Mouse (Mus musculus): Measurements from ENCODE around the gene Gramd1b.

The Gramd1b gene

GRCm38 (mm10) chr9:40361970-40362369 is 169.2 kb downstream of the Gramd1b start:
- no peak for DNase-seq (ENCODE audit: low spot score)

- DNase-seq (ENCODE audit: low spot score): no peak
Measured at GRCm38 (mm10) chr9:40358408-40358896, 172.7 kb downstream of the Gramd1b start.

GRCm38 (mm10) chr9:40356768-40357446 is 174.3 kb downstream of the Gramd1b start:
- DNase-seq (ENCODE audit: low spot score): no peak

- DNase-seq (ENCODE audit: low spot score): no peak
Measured at GRCm38 (mm10) chr9:40356368-40356767, 174.8 kb downstream of the Gramd1b start.

GRCm38 (mm10) chr9:40355406-40355805 is 175.8 kb downstream of the Gramd1b start:
- DNase-seq (ENCODE audit: low spot score): no peak

GRCm38 (mm10) chr9:40353596-40353995 is 177.6 kb downstream of the Gramd1b start:
- DNase-seq (ENCODE audit: low spot score): no peak

- no peak for DNase-seq (ENCODE audit: low spot score)
Measured at GRCm38 (mm10) chr9:40350640-40351039, 180.5 kb downstream of the Gramd1b start.

GRCm38 (mm10) chr9:40350052-40350451 is 181.1 kb downstream of the Gramd1b start:
- DNase-seq (ENCODE audit: low spot score): no peak

- no peak for DNase-seq (ENCODE audit: low spot score)
Measured at GRCm38 (mm10) chr9:40349554-40349953, 181.6 kb downstream of the Gramd1b start.

GRCm38 (mm10) chr9:40348714-40349233 is 182.4 kb downstream of the Gramd1b start:
- no peak for DNase-seq (ENCODE audit: low spot score)

GRCm38 (mm10) chr9:40346232-40346984 is 184.8 kb downstream of the Gramd1b start:
- no peak for DNase-seq (ENCODE audit: low spot score)

- no peak for DNase-seq (ENCODE audit: low spot score)
Measured at GRCm38 (mm10) chr9:40345493-40346231, 185.5 kb downstream of the Gramd1b start.

GRCm38 (mm10) chr9:40344801-40345492 is 186.2 kb downstream of the Gramd1b start:
- no peak for DNase-seq (ENCODE audit: low spot score)

GRCm38 (mm10) chr9:40343828-40344227 is 187.4 kb downstream of the Gramd1b start:
- no peak for DNase-seq (ENCODE audit: low spot score)

GRCm38 (mm10) chr9:40343053-40343652 is 188.0 kb downstream of the Gramd1b start:
- no peak for DNase-seq (ENCODE audit: low spot score)

- no peak for DNase-seq (ENCODE audit: low spot score)
Measured at GRCm38 (mm10) chr9:40342101-40342500, 189.1 kb downstream of the Gramd1b start.

GRCm38 (mm10) chr9:40339578-40339977 is 191.6 kb downstream of the Gramd1b start:
- DNase-seq (ENCODE audit: low spot score): no peak

- no peak for DNase-seq (ENCODE audit: low spot score)
Measured at GRCm38 (mm10) chr9:40337131-40337820, 193.9 kb downstream of the Gramd1b start.

- DNase-seq (ENCODE audit: low spot score): no peak
Measured at GRCm38 (mm10) chr9:40336701-40337100, 194.5 kb downstream of the Gramd1b start.

- DNase-seq (ENCODE audit: low spot score): no peak
Measured at GRCm38 (mm10) chr9:40334617-40335016, 196.6 kb downstream of the Gramd1b start.

Data from yolk sac, embryonic 10.5 days (tissue).